Mouse (Mus musculus): ENCODE data around the gene Ccdc69. TPM values are rescaled to one million over a fixed set of nuclear protein-coding genes. Genes with fewer than 3 reads are reported as not detected.

The Ccdc69 gene
- polyA plus RNA-seq, 1 experiment from 2014 or later = 3.7 TPM

GRCm38 (mm10) chr11:55069023-55069422, 8.9 kb downstream of the Ccdc69 start:
- H3K9me3 ChIP-seq (replicated peaks; ENCODE audit: control insufficient read depth, low read length) = no peaks in the 10 kb centered on the region
- no peaks in the 10 kb centered on the region for H3K27me3 ChIP-seq (ENCODE audit: control insufficient read depth, insufficient read depth, low read length)
- H3K9ac ChIP-seq (ENCODE audit: low read length) = no peak overlapping the region
- no peak overlapping the region for H3K4me2 ChIP-seq (ENCODE audit: low read depth, low read length)
- ATAC-seq (ENCODE audit: insufficient read depth, low FRiP score) = peak; percentile 69; the same call in 1 of the 2 replicates
- no peak overlapping the region for H3K4me3 ChIP-seq (replicated peaks; ENCODE audit: low read length)
- H3K4me1 ChIP-seq (ENCODE audit: control insufficient read depth, insufficient read depth, low read length) = no peaks in the 10 kb centered on the region
- H3K36me3 ChIP-seq (ENCODE audit: control insufficient read depth, insufficient read depth, low read length) = no peaks in the 10 kb centered on the region
- WGBS = 41% methylated on average over 2 of the region's 2 CpGs
- H3K27ac ChIP-seq (ENCODE audit: low read length) = no peak overlapping the region

- no peak overlapping the region for H3K9ac ChIP-seq (ENCODE audit: low read length)
- no peak overlapping the region for H3K4me3 ChIP-seq (replicated peaks; ENCODE audit: low read length)
- H3K4me2 ChIP-seq (ENCODE audit: low read depth, low read length) = no peak overlapping the region
- H3K36me3 ChIP-seq (ENCODE audit: control insufficient read depth, insufficient read depth, low read length) = no peaks in the 10 kb centered on the region
- WGBS = 53% methylated on average over 4 of the region's 4 CpGs
- H3K27me3 ChIP-seq (ENCODE audit: control insufficient read depth, insufficient read depth, low read length) = no peaks in the 10 kb centered on the region
- H3K9me3 ChIP-seq (replicated peaks; ENCODE audit: control insufficient read depth, low read length) = no peaks in the 10 kb centered on the region
- H3K4me1 ChIP-seq (ENCODE audit: control insufficient read depth, insufficient read depth, low read length) = no peaks in the 10 kb centered on the region
- H3K27ac ChIP-seq (ENCODE audit: low read length) = no peak overlapping the region
- no peak for ATAC-seq (ENCODE audit: insufficient read depth, low FRiP score)
Measured at GRCm38 (mm10) chr11:55066921-55067320, 11.0 kb downstream of the Ccdc69 start.

GRCm38 (mm10) chr11:55062856-55063255, 15.1 kb downstream of the Ccdc69 start:
- Histone ChIP-seq H3K4me2 (ENCODE audit: low read depth, low read length) (no peak overlapping the region), H3K4me1 (ENCODE audit: control insufficient read depth, insufficient read depth, low read length) (no peaks in the 10 kb centered on the region), H3K27ac (ENCODE audit: low read length) (no peak overlapping the region), H3K27me3 (ENCODE audit: control insufficient read depth, insufficient read depth, low read length) (no peaks in the 10 kb centered on the region), H3K9ac (ENCODE audit: low read length) (no peak overlapping the region), H3K36me3 (ENCODE audit: control insufficient read depth, insufficient read depth, low read length) (no peaks in the 10 kb centered on the region), H3K4me3 (replicated peaks; ENCODE audit: low read length) (no peak overlapping the region), H3K9me3 (replicated peaks; ENCODE audit: control insufficient read depth, low read length) (no peaks in the 10 kb centered on the region)
- 27% methylated on average over 5 of the region's 5 CpGs for WGBS
- ATAC-seq (ENCODE audit: insufficient read depth, low FRiP score) = no peak

- Histone ChIP-seq H3K4me1 (ENCODE audit: control insufficient read depth, insufficient read depth, low read length) (no peaks in the 10 kb centered on the region), H3K4me3 (replicated peaks; ENCODE audit: low read length) (no peak overlapping the region), H3K27me3 (ENCODE audit: control insufficient read depth, insufficient read depth, low read length) (no peaks in the 10 kb centered on the region), H3K9ac (ENCODE audit: low read length) (no peak overlapping the region), H3K36me3 (ENCODE audit: control insufficient read depth, insufficient read depth, low read length) (no peaks in the 10 kb centered on the region), H3K9me3 (replicated peaks; ENCODE audit: control insufficient read depth, low read length) (no peaks in the 10 kb centered on the region), H3K4me2 (ENCODE audit: low read depth, low read length) (no peak overlapping the region), H3K27ac (ENCODE audit: low read length) (no peak overlapping the region)
- ATAC-seq (ENCODE audit: insufficient read depth, low FRiP score) = no peak
- 83% methylated on average over 5 of the region's 5 CpGs for WGBS
Measured at GRCm38 (mm10) chr11:55060802-55061201, 17.1 kb downstream of the Ccdc69 start.

- no peak for ATAC-seq (ENCODE audit: insufficient read depth, low FRiP score)
- no peaks in the 10 kb centered on the region for H3K36me3 ChIP-seq (ENCODE audit: control insufficient read depth, insufficient read depth, low read length)
- no peaks in the 10 kb centered on the region for H3K4me1 ChIP-seq (ENCODE audit: control insufficient read depth, insufficient read depth, low read length)
- WGBS = 84% methylated on average over 3 of the region's 3 CpGs
- H3K4me2 ChIP-seq (ENCODE audit: low read depth, low read length) = no peak overlapping the region
- H3K4me3 ChIP-seq (replicated peaks; ENCODE audit: low read length) = no peak overlapping the region
- H3K27me3 ChIP-seq (ENCODE audit: control insufficient read depth, insufficient read depth, low read length) = no peaks in the 10 kb centered on the region
- H3K9me3 ChIP-seq (replicated peaks; ENCODE audit: control insufficient read depth, low read length) = no peaks in the 10 kb centered on the region
- H3K27ac ChIP-seq (ENCODE audit: low read length) = no peak overlapping the region
- H3K9ac ChIP-seq (ENCODE audit: low read length) = no peak overlapping the region
Measured at GRCm38 (mm10) chr11:55057511-55057910, 20.4 kb downstream of the Ccdc69 start.

- WGBS = 68% methylated on average over 7 of the region's 7 CpGs
- no peak for ATAC-seq (ENCODE audit: insufficient read depth, low FRiP score)
- no peaks in the 10 kb centered on the region for H3K9me3 ChIP-seq (replicated peaks; ENCODE audit: control insufficient read depth, low read length)
Measured at GRCm38 (mm10) chr11:55050837-55051510, 27.0 kb downstream of the Ccdc69 start.

GRCm38 (mm10) chr11:55046600-55046999, 31.3 kb downstream of the Ccdc69 start:
- H3K4me1 ChIP-seq (ENCODE audit: control insufficient read depth, insufficient read depth, low read length) = no peaks in the 10 kb centered on the region
- H3K9ac ChIP-seq (ENCODE audit: low read length) = no peak overlapping the region
- no peak overlapping the region for H3K4me3 ChIP-seq (replicated peaks; ENCODE audit: low read length)
- H3K36me3 ChIP-seq (ENCODE audit: control insufficient read depth, insufficient read depth, low read length) = no peaks in the 10 kb centered on the region
- no peak for ATAC-seq (ENCODE audit: insufficient read depth, low FRiP score)
- no peak overlapping the region for H3K4me2 ChIP-seq (ENCODE audit: low read depth, low read length)
- no peaks in the 10 kb centered on the region for H3K27me3 ChIP-seq (ENCODE audit: control insufficient read depth, insufficient read depth, low read length)
- H3K9me3 ChIP-seq (replicated peaks; ENCODE audit: control insufficient read depth, low read length) = no peaks in the 10 kb centered on the region
- H3K27ac ChIP-seq (ENCODE audit: low read length) = no peak overlapping the region
- WGBS = 53% methylated on average over 5 of the region's 5 CpGs

More at GRCm38 (mm10) chr11:55050837-55051510, 27.0 kb downstream of the Ccdc69 start:
- Histone ChIP-seq H3K27ac (ENCODE audit: low read length) (no peak overlapping the region), H3K9ac (ENCODE audit: low read length) (no peak overlapping the region), H3K36me3 (ENCODE audit: control insufficient read depth, insufficient read depth, low read length) (no peaks in the 10 kb centered on the region), H3K4me2 (ENCODE audit: low read depth, low read length) (no peak overlapping the region), H3K4me3 (replicated peaks; ENCODE audit: low read length) (no peak overlapping the region), H3K27me3 (ENCODE audit: control insufficient read depth, insufficient read depth, low read length) (no peaks in the 10 kb centered on the region), H3K4me1 (ENCODE audit: control insufficient read depth, insufficient read depth, low read length) (no peaks in the 10 kb centered on the region)

GRCm38 (mm10) chr11:55041348-55041747, 36.6 kb downstream of the Ccdc69 start:
- 77% methylated on average over 4 of the region's 4 CpGs for WGBS
- Histone ChIP-seq H3K4me2 (ENCODE audit: low read depth, low read length) (no peak overlapping the region), H3K4me3 (replicated peaks; ENCODE audit: low read length) (no peak overlapping the region), H3K9ac (ENCODE audit: low read length) (no peak overlapping the region), H3K27ac (ENCODE audit: low read length) (no peak overlapping the region), H3K9me3 (replicated peaks; ENCODE audit: control insufficient read depth, low read length) (no peaks in the 10 kb centered on the region), H3K36me3 (ENCODE audit: control insufficient read depth, insufficient read depth, low read length) (no peaks in the 10 kb centered on the region), H3K4me1 (ENCODE audit: control insufficient read depth, insufficient read depth, low read length) (no peaks in the 10 kb centered on the region), H3K27me3 (ENCODE audit: control insufficient read depth, insufficient read depth, low read length) (no peaks in the 10 kb centered on the region)
- no peak for ATAC-seq (ENCODE audit: insufficient read depth, low FRiP score)

GRCm38 (mm10) chr11:55039591-55039990, 38.3 kb downstream of the Ccdc69 start:
- Histone ChIP-seq H3K36me3 (ENCODE audit: control insufficient read depth, insufficient read depth, low read length) (no peaks in the 10 kb centered on the region), H3K4me3 (replicated peaks; ENCODE audit: low read length) (no peak overlapping the region), H3K27me3 (ENCODE audit: control insufficient read depth, insufficient read depth, low read length) (no peaks in the 10 kb centered on the region), H3K9ac (ENCODE audit: low read length) (no peak overlapping the region), H3K9me3 (replicated peaks; ENCODE audit: control insufficient read depth, low read length) (no peaks in the 10 kb centered on the region), H3K27ac (ENCODE audit: low read length) (no peak overlapping the region), H3K4me2 (ENCODE audit: low read depth, low read length) (no peak overlapping the region), H3K4me1 (ENCODE audit: control insufficient read depth, insufficient read depth, low read length) (no peaks in the 10 kb centered on the region)
- 3% methylated on average over 9 of the region's 9 CpGs for WGBS
- peak; percentile 41; the same call in 1 of the 2 replicates for ATAC-seq (ENCODE audit: insufficient read depth, low FRiP score)
